Mouse (Mus musculus) retina, postnatal 7 days (tissue): Measurements from ENCODE around the gene Golga4.

ENCODE experiments used
- DNase-seq: peaks from one replicate; pipeline ENCODE4 v3.0.0-alpha.2; 2012; ENCODE audit warnings: low read depth, low spot score

Golga4 gene

GRCm38 (mm10) chr9:118506020-118506403 lies at the start of gene Golga4:
Gene Golga4 (plus strand): TSS chr9:118506267.
- DNase-seq, result peak; percentile 86

- DNase-seq, result no peak
Observed at GRCm38 (mm10) chr9:118456405-118456804, 49.7 kb upstream of the Golga4 start.

GRCm38 (mm10) chr9:118458039-118458438 lies 48.0 kb upstream of the Golga4 start:
- no peak for DNase-seq

GRCm38 (mm10) chr9:118464031-118464430 lies 42.0 kb upstream of the Golga4 start:
- no peak for DNase-seq

- no peak for DNase-seq
Observed at GRCm38 (mm10) chr9:118468301-118468700, 37.8 kb upstream of the Golga4 start.

GRCm38 (mm10) chr9:118469272-118469671 lies 36.8 kb upstream of the Golga4 start:
- no peak for DNase-seq

GRCm38 (mm10) chr9:118471296-118471695 lies 34.8 kb upstream of the Golga4 start:
- DNase-seq, result no peak

- no peak for DNase-seq
Observed at GRCm38 (mm10) chr9:118476211-118476765, 29.8 kb upstream of the Golga4 start.

GRCm38 (mm10) chr9:118476766-118477271 lies 29.2 kb upstream of the Golga4 start:
- DNase-seq, result no peak

- no peak for DNase-seq
Observed at GRCm38 (mm10) chr9:118477281-118477931, 28.7 kb upstream of the Golga4 start.

GRCm38 (mm10) chr9:118477961-118478360 lies 28.1 kb upstream of the Golga4 start, which contains the start of gene Eomes:
Gene Eomes (plus strand): TSS chr9:118478212.
- no peak for DNase-seq

- no peak for DNase-seq
Observed at GRCm38 (mm10) chr9:118478458-118478838, 27.6 kb upstream of the Golga4 start.

GRCm38 (mm10) chr9:118478839-118479507 lies 27.1 kb upstream of the Golga4 start:
- no peak for DNase-seq

- no peak for DNase-seq
Observed at GRCm38 (mm10) chr9:118479508-118480291, 26.4 kb upstream of the Golga4 start.

- no peak for DNase-seq
Observed at GRCm38 (mm10) chr9:118480292-118480690, 25.8 kb upstream of the Golga4 start.

- DNase-seq, result no peak
Observed at GRCm38 (mm10) chr9:118482210-118482609, 23.9 kb upstream of the Golga4 start.

- DNase-seq, result no peak
Observed at GRCm38 (mm10) chr9:118486361-118487095, 19.5 kb upstream of the Golga4 start.

- no peak for DNase-seq
Observed at GRCm38 (mm10) chr9:118487096-118487395, 19.0 kb upstream of the Golga4 start.

- no peak for DNase-seq
Observed at GRCm38 (mm10) chr9:118487636-118488035, 18.4 kb upstream of the Golga4 start.

- no peak for DNase-seq
Observed at GRCm38 (mm10) chr9:118488138-118488895, 17.8 kb upstream of the Golga4 start.
